Mouse (Mus musculus): ENCODE measurements around the gene Tsnaxip1.

- no peak for TF ChIP-seq CTCF (IDR thresholded peaks at IDR 0.05; ENCODE audit: control insufficient read depth, insufficient read depth, low read length)
- TF ChIP-seq POLR2A (IDR thresholded peaks at IDR 0.05; ENCODE audit: borderline replicate concordance, control insufficient read depth, low read depth, low read length), result no peak
Observed at GRCm38 (mm10) chr8:105777833-105778232, 49.7 kb upstream of the Tsnaxip1 start.

Measured in bone marrow, adult 2 months (tissue).